Mouse (Mus musculus) kidney, adult 2 months (tissue): ENCODE measurements around the gene Cdk6.

Source experiments
- CTCF ChIP-seq: fragments of 200-500 bp; conservative IDR thresholded peaks from 2 replicates; pipeline ENCODE4 v1.5.1; 2011; ENCODE audit warnings: low read depth, mild to moderate bottlenecking, control low read depth, low read length, moderate library complexity, mixed read lengths; ENCODE audit not compliant: insufficient read depth, insufficient read length
- POLR2A ChIP-seq: fragments of 200-500 bp; IDR thresholded peaks from one replicate; pipeline ENCODE4 v1.6.1; 2011; ENCODE audit warnings: low read depth, low read length, control low read depth

GRCm38 (mm10) chr5:3515477-3515876, 174.2 kb downstream of the Cdk6 start:
- TF ChIP-seq CTCF (no peak), POLR2A (no peak)
